Mouse (Mus musculus) C2C12 (cell line): ENCODE measurements around the gene Sema4d. TPM values are rescaled to one million over a fixed set of nuclear protein-coding genes. Genes with fewer than 3 reads are reported as not detected.

Experiments
- H3K27me3 ChIP-seq: one replicate; pipeline ENCODE4 v1.6.1; 2011; ENCODE audit not compliant: control insufficient read depth, insufficient read depth, insufficient read length
- H3K36me3 ChIP-seq: one replicate; pipeline ENCODE4 v1.6.1; 2011; ENCODE audit not compliant: control insufficient read depth, insufficient read depth
- H3K4me3 ChIP-seq: one replicate; pipeline ENCODE4 v1.5.1; 2011; ENCODE audit warnings: mild to moderate bottlenecking, control low read depth; ENCODE audit not compliant: poor library complexity, insufficient read depth, severe bottlenecking
- H3K79me2 ChIP-seq: one replicate; pipeline ENCODE4 v1.6.1; 2011; ENCODE audit not compliant: control insufficient read depth, insufficient read depth
- H3K79me3 ChIP-seq: one replicate; pipeline ENCODE4 v1.6.1; 2011; ENCODE audit warnings: low read depth, control low read depth
- H3ac ChIP-seq: one replicate; pipeline ENCODE3; 2011; ENCODE audit warnings: low read depth; ENCODE audit not compliant: control insufficient read depth, insufficient read length
- CEBPB ChIP-seq: IDR thresholded peaks from one replicate; pipeline ENCODE4 v1.6.1; 2011; ENCODE audit warnings: low read depth, mild to moderate bottlenecking, control low read depth, moderate library complexity
- CTCF ChIP-seq: IDR thresholded peaks from one replicate; pipeline ENCODE4 v1.5.1; 2011; ENCODE audit not compliant: control insufficient read depth, insufficient read depth, insufficient read length
- FOSL1 ChIP-seq: IDR thresholded peaks from one replicate; pipeline ENCODE4 v1.8.0; 2011; ENCODE audit warnings: mild to moderate bottlenecking, low read length; ENCODE audit not compliant: poor library complexity, insufficient read depth, severe bottlenecking
- MAX ChIP-seq: IDR thresholded peaks from one replicate; pipeline ENCODE4 v1.6.1; 2011; ENCODE audit warnings: mild to moderate bottlenecking, control low read depth
- MYOD1 ChIP-seq: IDR thresholded peaks from one replicate; pipeline ENCODE4 v1.6.1; 2011; ENCODE audit warnings: low read depth; ENCODE audit not compliant: control insufficient read depth, insufficient read length
- MYOG ChIP-seq: IDR thresholded peaks from one replicate; pipeline ENCODE4 v1.6.1; 2011; ENCODE audit not compliant: control insufficient read depth, insufficient read length; ENCODE audit errors: extremely low read depth
- USF1 ChIP-seq: IDR thresholded peaks from one replicate; pipeline ENCODE4 v1.6.1; 2011; ENCODE audit warnings: low read depth, mild to moderate bottlenecking, control low read depth, moderate library complexity
- polyA plus RNA-seq: library from polyadenylated mRNA; unstranded; fragments of >200 nt; fragmentation: generic; extraction: Trizol; gene quantifications from one replicate; pipeline ENCODE4 v1.2.1, GENCODE M21; 2012; ENCODE audit warnings: missing spikeins

The Sema4d gene
- polyA plus RNA-seq, 1 experiment, result 0.20 TPM

DNA sequence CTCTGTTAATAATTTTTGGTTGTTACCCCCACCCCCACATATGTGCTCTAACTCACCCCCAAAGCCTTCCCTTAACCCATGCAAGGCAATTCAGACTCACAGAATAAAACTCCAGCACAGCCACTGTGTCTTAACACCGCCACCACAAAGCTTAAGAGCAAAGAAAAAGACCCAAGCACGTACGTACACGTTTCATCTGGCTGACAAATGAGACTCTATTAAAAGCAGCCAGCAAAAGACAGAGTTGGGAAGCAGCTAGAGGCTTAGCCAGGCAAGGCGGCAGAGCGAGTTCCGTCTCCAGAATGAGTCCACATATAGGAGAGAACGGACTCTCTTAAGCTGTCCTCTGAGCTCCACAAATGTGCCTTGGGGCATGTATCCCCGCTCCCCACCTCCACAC, 37.5 kb downstream of the Sema4d start:
- Histone ChIP-seq H3K79me2 (no peaks in the 10 kb centered on the region), H3ac (no peak overlapping the region), H3K36me3 (no peaks in the 10 kb centered on the region), H3K4me3 (no peak overlapping the region), H3K79me3 (no peaks in the 10 kb centered on the region), H3K27me3 (no peaks in the 10 kb centered on the region)
- TF ChIP-seq CTCF (no peak), USF1 (no peak)

DNA sequence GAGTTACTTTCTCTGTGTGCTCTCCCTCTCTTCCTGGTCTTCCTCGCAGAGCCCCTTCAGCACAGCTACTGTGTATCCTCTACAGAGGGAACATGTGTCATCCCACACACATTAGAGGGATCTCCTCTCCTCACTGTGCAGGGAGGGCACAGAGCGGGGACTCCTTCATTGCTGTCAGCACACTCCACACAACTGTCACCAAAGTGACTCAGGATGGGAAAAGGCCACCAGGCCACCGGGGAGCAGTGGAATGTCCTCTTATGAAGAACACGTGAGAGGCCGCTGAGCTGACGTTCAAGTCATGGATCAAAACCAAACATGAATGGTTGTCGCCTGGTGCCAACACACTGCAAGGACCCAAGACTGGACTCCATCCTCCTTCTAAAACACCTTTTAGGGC, 38.0 kb downstream of the Sema4d start:
- Histone ChIP-seq H3K36me3 (no peaks in the 10 kb centered on the region), H3K79me3 (no peaks in the 10 kb centered on the region), H3K79me2 (no peaks in the 10 kb centered on the region), H3K27me3 (no peaks in the 10 kb centered on the region), H3K4me3 (no peak overlapping the region), H3ac (no peak overlapping the region)
- TF ChIP-seq CTCF (no peak), MYOG (no peak), MYOD1 (no peak), CEBPB (no peak), USF1 (no peak), MAX (no peak), FOSL1 (no peak)

DNA sequence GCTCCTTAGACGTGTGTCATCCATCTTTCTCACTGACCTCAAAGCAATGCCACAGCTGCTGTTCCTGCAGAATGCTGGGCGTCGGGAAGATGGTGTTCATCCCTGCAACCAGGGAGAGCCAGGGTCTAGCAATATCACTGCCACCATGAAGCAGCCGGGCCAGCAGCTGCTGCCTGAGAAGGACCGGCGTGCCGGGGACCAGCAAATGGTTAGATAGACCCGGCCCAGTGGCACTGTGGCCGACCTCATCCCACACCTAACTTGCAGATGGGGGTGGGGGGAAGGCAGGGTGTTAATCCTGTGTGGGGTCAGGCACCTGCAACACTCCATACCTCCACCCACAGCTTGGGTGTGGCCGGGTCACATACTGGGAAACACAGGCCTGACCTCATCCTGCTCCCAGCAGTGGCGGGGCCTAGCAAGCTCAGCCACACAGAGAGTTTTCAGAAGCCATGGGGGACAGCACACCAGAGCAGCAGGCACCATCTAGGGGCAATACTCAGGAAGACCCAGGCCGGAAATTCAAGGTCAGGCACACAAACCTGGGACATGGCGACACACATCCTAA, 38.9 kb downstream of the Sema4d start:
- no peak for TF ChIP-seq MAX
- TF ChIP-seq MYOD1, result no peak
- no peak for TF ChIP-seq FOSL1
- TF ChIP-seq MYOG, result no peak
- TF ChIP-seq USF1, result no peak
- TF ChIP-seq CTCF, result no peak
- no peak for TF ChIP-seq CEBPB

DNA sequence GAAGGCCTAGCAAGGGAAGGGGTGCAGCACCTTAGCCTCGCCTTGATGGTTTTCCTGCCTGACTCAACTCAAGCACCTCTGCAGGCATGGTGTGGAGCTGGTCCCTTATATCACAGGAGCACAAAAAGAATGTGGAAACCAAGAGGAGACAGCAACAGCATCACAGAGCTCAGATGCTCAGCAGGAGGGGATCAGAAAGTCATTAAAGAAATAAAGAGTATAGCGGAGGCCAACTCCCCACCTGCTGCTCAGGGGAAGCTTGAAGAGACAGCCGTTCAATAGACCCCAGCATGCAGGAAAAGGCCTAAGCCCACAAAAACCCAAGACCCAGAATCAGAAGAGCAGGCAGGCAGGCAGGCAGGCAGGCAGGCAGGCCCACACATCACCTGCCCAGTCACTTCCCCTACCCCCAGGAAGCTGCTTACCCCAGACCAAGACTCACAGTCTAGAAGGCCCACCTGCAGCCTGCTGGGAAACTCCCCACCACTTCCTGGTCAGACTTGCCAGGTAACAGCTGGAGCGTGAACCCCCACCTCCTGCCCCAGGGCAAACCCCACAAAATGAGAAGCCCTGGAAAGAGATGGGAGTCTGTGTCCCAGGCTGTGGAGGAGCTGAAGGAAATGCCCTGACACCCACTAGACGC, 39.6 kb downstream of the Sema4d start:
- Histone ChIP-seq H3K79me2 (no peaks in the 10 kb centered on the region), H3ac (no peak overlapping the region), H3K27me3 (no peaks in the 10 kb centered on the region), H3K79me3 (no peaks in the 10 kb centered on the region), H3K36me3 (no peaks in the 10 kb centered on the region), H3K4me3 (no peak overlapping the region)
- TF ChIP-seq CEBPB (no peak), MAX (no peak), MYOG (no peak), MYOD1 (no peak), USF1 (no peak), CTCF (no peak), FOSL1 (no peak)

More for the DNA sequence above, 38.9 kb downstream of the Sema4d start:
- H3K4me3 ChIP-seq, result no peak overlapping the region
- H3K79me3 ChIP-seq, result no peaks in the 10 kb centered on the region
- no peak overlapping the region for H3ac ChIP-seq
- H3K27me3 ChIP-seq, result no peaks in the 10 kb centered on the region
- H3K79me2 ChIP-seq, result no peaks in the 10 kb centered on the region
- no peaks in the 10 kb centered on the region for H3K36me3 ChIP-seq

DNA sequence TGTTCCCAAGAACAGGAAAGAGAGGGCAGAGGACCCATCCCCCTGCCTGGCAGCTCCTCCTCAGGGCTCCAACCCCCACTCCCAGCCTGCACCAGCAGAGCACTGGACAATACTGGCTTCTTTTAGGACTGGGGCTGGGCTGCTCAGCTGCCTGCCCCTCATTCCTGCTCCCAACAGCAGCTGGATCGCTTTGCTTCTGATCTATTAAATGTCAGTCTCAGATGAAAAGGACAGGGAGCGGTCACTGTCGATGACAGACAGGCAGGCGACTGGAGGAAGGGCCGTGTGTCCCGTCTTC, 40.4 kb downstream of the Sema4d start:
- H3K79me3 ChIP-seq, result no peaks in the 10 kb centered on the region
- TF ChIP-seq MYOD1 (no peak), CEBPB (no peak), USF1 (no peak), MYOG (no peak), CTCF (no peak), FOSL1 (no peak), MAX (no peak)
- H3K36me3 ChIP-seq, result no peaks in the 10 kb centered on the region
- H3K79me2 ChIP-seq, result no peaks in the 10 kb centered on the region
- H3K4me3 ChIP-seq, result no peak overlapping the region
- no peaks in the 10 kb centered on the region for H3K27me3 ChIP-seq
- no peak overlapping the region for H3ac ChIP-seq

DNA sequence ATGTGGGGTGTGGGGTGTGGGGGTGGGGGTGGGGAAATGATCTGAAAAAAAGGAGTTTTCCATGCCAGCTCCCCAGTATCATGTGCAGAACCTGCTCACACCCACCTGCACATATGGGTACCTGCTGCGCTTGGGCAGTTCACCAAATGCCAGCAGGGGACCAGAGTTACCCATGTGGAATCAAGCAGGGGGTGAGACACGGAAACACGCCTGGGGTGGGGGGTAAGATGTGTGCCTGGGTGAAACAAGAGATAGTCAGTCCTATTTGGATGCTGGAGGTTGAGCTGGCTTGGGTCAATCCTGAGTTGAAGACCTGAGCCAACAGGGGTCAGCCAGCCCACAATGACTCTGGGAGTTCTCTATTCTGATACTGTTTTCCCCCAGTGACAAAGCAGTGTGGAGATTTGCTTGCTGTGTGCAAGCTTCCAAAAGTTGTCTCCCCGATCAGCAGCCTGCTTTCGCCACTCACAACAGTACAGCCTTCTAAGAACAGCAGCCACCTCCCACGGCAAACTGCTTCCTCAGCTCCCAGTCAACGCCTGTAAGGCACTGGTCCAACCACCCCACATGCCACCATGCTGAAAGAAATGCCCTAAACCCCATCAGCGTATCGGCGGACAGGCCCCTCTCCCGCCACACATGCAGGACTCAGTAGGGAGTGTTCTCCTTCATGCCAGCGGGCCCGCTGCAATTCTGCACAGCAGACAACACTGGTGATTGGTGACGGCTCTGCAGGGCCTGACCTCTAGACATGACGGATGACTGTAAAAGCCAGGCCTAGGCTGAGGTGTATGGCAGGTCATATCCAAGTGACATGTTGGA, 41.0 kb downstream of the Sema4d start:
- TF ChIP-seq USF1 (no peak), MYOD1 (no peak), FOSL1 (no peak), MYOG (no peak), MAX (no peak), CEBPB (no peak), CTCF (no peak)
- H3K36me3 ChIP-seq, result no peaks in the 10 kb centered on the region
- H3K79me3 ChIP-seq, result no peaks in the 10 kb centered on the region
- no peaks in the 10 kb centered on the region for H3K79me2 ChIP-seq
- no peak overlapping the region for H3K4me3 ChIP-seq
- no peaks in the 10 kb centered on the region for H3K27me3 ChIP-seq
- H3ac ChIP-seq, result no peak overlapping the region
